6 mouse cellular contexts compared by ENCODE assay signal in genomic region chr2:85266813-85267212, GRCm38 (mm10).
DNase-seq lines count a peak whose midpoint lies in the region; TF ChIP-seq lines count a peak whose summit lies in the region.
"Not testable (repeated sequence)": the region's sequence is repeated elsewhere in the genome, so short reads cannot be mapped to it uniquely, and the experiment has no call there.

No protein-coding gene starts in this region.

- not testable (repeated sequence) for H3K27ac ChIP-seq in heart, adult 2 months; testis, adult 2 months (ENCODE audit: control insufficient read depth, insufficient read depth, low read depth, low read length)

- H3K4me3 ChIP-seq in heart, adult 2 months = not testable (repeated sequence)
- H3K4me3 ChIP-seq in testis, adult 2 months (ENCODE audit: control insufficient read depth, low read depth, low read length) = peak overlapping the region; percentile 1; the same call in 1 of the 2 replicates

- intact Hi-C loops in heart, adult 2 months (cut with DNase I) = not testable (repeated sequence)

- TF ChIP-seq EP300 in heart, adult 2 months (IDR thresholded peaks at IDR 0.05; ENCODE audit: insufficient read depth, low read depth, low read length) = not testable (repeated sequence)

- not testable (repeated sequence) for H3K4me1 ChIP-seq in heart, adult 2 months (ENCODE audit: control insufficient read depth, insufficient read depth, low read length); testis, adult 2 months (ENCODE audit: control insufficient read depth, insufficient read depth, low read length)

- not testable (repeated sequence) for TF ChIP-seq POLR2A in heart, adult 2 months (IDR thresholded peaks at IDR 0.05; ENCODE audit: insufficient read depth, low read depth, low read length); testis, adult 2 months (IDR thresholded peaks at IDR 0.05; ENCODE audit: control insufficient read depth, low read depth, low read length)

- WGBS in heart, adult 2 months = 79% methylated on average over 14 of the region's 14 CpGs

- H3K79me2 ChIP-seq in heart, adult 2 months (replicated peaks; ENCODE audit: control insufficient read depth, insufficient read depth, low read length) = not testable (repeated sequence)

- not testable (repeated sequence) for H3K36me3 ChIP-seq in heart, adult 2 months (ENCODE audit: control insufficient read depth, insufficient read depth, low read length); testis, adult 2 months (ENCODE audit: control insufficient read depth, insufficient read depth, low read length)

- H3K9ac ChIP-seq in heart, adult 2 months (ENCODE audit: low read depth, low read length) = not testable (repeated sequence)

- H3K27me3 ChIP-seq in heart, adult 2 months (ENCODE audit: control insufficient read depth, insufficient read depth, low read length); testis, adult 2 months (ENCODE audit: control insufficient read depth, insufficient read depth, low read length): not testable (repeated sequence)

- peak; percentile 54 for DNase-seq in R1 (ENCODE audit: low read depth, low spot score)
- DNase-seq in cerebellum, postnatal 14 days = peak; percentile 29 to 47
- peak; percentile 9 for DNase-seq in gastrocnemius, postnatal 10 days
- DNase-seq in heart, adult 2 months = peak; percentile 34 to 51
- DNase-seq in kidney, postnatal 10 days = peak; percentile 11

- not testable (repeated sequence) for TF ChIP-seq CTCF in heart, adult 2 months (IDR thresholded peaks at IDR 0.05); testis, adult 2 months (IDR thresholded peaks at IDR 0.05; ENCODE audit: control insufficient read depth, insufficient read depth, insufficient replicate concordance, low read depth, low read length)
